ENCODE assay signal across 8 mouse cellular contexts in the genomic region with DNA sequence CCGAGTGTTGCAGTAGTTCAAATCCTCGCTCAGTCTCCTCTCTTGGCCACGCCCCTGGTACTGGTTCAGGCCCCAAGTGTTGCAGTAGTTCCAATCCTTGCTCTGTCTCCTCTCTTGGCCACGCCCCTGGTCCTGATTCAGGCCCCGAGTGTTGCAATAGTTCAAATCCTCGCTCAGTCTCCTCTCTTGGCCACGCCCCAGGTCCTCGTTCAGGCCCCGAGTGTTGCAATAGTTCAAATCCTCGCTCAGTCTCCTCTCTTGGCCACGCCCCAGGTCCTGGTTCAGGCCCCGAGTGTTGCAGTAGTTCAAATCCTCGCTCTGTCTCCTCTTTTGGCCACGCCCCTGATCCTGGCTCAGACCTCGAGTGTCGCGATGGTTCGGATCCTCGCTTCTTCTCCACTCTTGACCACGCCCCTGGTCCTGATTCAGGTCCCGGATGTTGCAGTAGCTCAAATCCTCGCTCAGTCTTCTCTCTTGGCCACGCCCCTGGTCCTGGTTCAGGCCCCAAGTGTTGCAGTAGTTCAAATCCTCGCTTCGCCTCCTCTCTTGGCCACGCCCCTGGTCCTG. TPM values are rescaled to one million over a fixed set of nuclear protein-coding genes. Genes with fewer than 3 reads are reported as not detected.
A peak's percentile ranks its signal among the peaks of the same experiment; 100 is the strongest.
DNase-seq lines count a peak whose midpoint lies in the region; ATAC-seq and TF ChIP-seq lines count a peak whose summit lies in the region.

No protein-coding gene starts in this region.

- intact Hi-C loops in heart, postnatal 36 days (cut with DNase I): no loop called here
- intact Hi-C loops in left cerebral cortex, postnatal 25 days (cut with DNase I): no loop called here
- intact Hi-C loops in left cerebral cortex, adult 2 months (cut with DNase I): no loop called here

- peak overlapping the region; percentile 51 for H3K4me3 ChIP-seq in heart, embryonic 12.5 days
- no peak overlapping the region for H3K4me3 ChIP-seq in embryonic facial prominence, embryonic 12.5 days
- no peak overlapping the region for H3K4me3 ChIP-seq in left cerebral cortex, adult 2 months

- H3K9me3 ChIP-seq in heart, embryonic 12.5 days (replicated peaks): peaks cover 23% of the 10 kb centered on the region
- no peaks in the 10 kb centered on the region for H3K9me3 ChIP-seq in embryonic facial prominence, embryonic 12.5 days

- H3K27ac ChIP-seq in heart, embryonic 12.5 days (ENCODE audit: poor library complexity, severe bottlenecking): no peak overlapping the region
- H3K27ac ChIP-seq in embryonic facial prominence, embryonic 12.5 days: no peak overlapping the region
- H3K27ac ChIP-seq in left cerebral cortex, adult 2 months: no peak overlapping the region

- no peak for TF ChIP-seq CTCF in left cerebral cortex, adult 2 months (IDR thresholded peaks at IDR 0.05)

- peaks cover 18% of the 10 kb centered on the region for H3K27me3 ChIP-seq in heart, embryonic 12.5 days (replicated peaks)
- H3K27me3 ChIP-seq in embryonic facial prominence, embryonic 12.5 days: peaks cover 9% of the 10 kb centered on the region

- no peak for DNase-seq in heart, postnatal 36 days
- peak; percentile 29 for DNase-seq in kidney, postnatal 10 days
- no peak for DNase-seq in left cerebral cortex, adult 9 months (ENCODE audit: low spot score in 2 of 2)
- DNase-seq in left cerebral cortex, postnatal 25 days (ENCODE audit: low spot score in 2 of 2): no peak
- no peak for DNase-seq in left cerebral cortex, adult 2 months (ENCODE audit: extremely low spot score in 1 of 2, low spot score in 2 of 2)

- ATAC-seq in heart, embryonic 12.5 days (ENCODE audit: insufficient number of reproducible peaks, low FRiP score): no peak
- ATAC-seq in embryonic facial prominence, embryonic 12.5 days (ENCODE audit: insufficient number of reproducible peaks, insufficient read depth, low FRiP score, low TSS enrichment): no peak
- ATAC-seq in megakaryocyte progenitor cell, adult 5-6 weeks (replicated peaks; ENCODE audit: poor library complexity): peak; percentile 36

- 0 out of 2 replicates have a peak, but pooled peaks cover 3% of the 10 kb centered on the region for H3K36me3 ChIP-seq in heart, embryonic 12.5 days
- H3K36me3 ChIP-seq in embryonic facial prominence, embryonic 12.5 days: no peaks in the 10 kb centered on the region

- 12% methylated on average over 26 of the region's 26 CpGs for WGBS in heart, embryonic 12.5 days
- 12% methylated on average over 26 of the region's 26 CpGs for WGBS in embryonic facial prominence, embryonic 12.5 days

- peak overlapping the region; percentile 66 for H3K4me2 ChIP-seq in heart, embryonic 12.5 days
- H3K4me2 ChIP-seq in embryonic facial prominence, embryonic 12.5 days (replicated peaks): peak overlapping the region; percentile 46

- no peak overlapping the region for H3K9ac ChIP-seq in heart, embryonic 12.5 days
- H3K9ac ChIP-seq in embryonic facial prominence, embryonic 12.5 days: no peak overlapping the region

- H3K4me1 ChIP-seq in heart, embryonic 12.5 days (replicated peaks): peaks cover 13% of the 10 kb centered on the region; the same call in 1 of the 2 replicates
- no peaks in the 10 kb centered on the region for H3K4me1 ChIP-seq in embryonic facial prominence, embryonic 12.5 days

RNA-seq across cellular contexts. Expression of a gene that starts 1.6 kb away (rescaled TPM):
- 0.38 and 0.44 TPM in 2 replicates for polyA plus RNA-seq in heart, embryonic 12.5 days (2016; fragmentation: Nextera tagmentation; extraction: Ambion mirVana)
- total RNA-seq in heart, postnatal 36 days (2021): under 1 TPM; 0.31 to 0.51 TPM
- 0.37 and 0.60 TPM in 2 replicates for polyA plus RNA-seq in embryonic facial prominence, embryonic 12.5 days (2016; fragmentation: Nextera tagmentation; extraction: Ambion mirVana)
- 1.1 TPM in 1 of 2 replicates, not detected in the other for total RNA-seq in megakaryocyte progenitor cell, adult 5-6 weeks (2015)
- 0.20 and 0.50 TPM in 2 replicates for total RNA-seq in megakaryocyte progenitor cell, adult 5-6 weeks (2017)
- total RNA-seq in left cerebral cortex, postnatal 25 days (2021): under 1 TPM; 0.76 to 0.99 TPM
- 1 to 10 TPM; 1.3 TPM for total RNA-seq in left cerebral cortex, adult 2 months (2021)

RNA-seq across cellular contexts. Expression of a gene that starts 20.0 kb away (rescaled TPM):
- 3.4 and 4.3 TPM in 2 replicates for polyA plus RNA-seq in heart, embryonic 12.5 days (2016; fragmentation: Nextera tagmentation; extraction: Ambion mirVana)
- total RNA-seq in heart, postnatal 36 days (2021): 1 to 10 TPM; 2.8 to 3.2 TPM
- 1.2 and 1.4 TPM in 2 replicates for polyA plus RNA-seq in embryonic facial prominence, embryonic 12.5 days (2016; fragmentation: Nextera tagmentation; extraction: Ambion mirVana)
- 4.2 and 5.8 TPM in 2 replicates for total RNA-seq in megakaryocyte progenitor cell, adult 5-6 weeks (2015)
- total RNA-seq in megakaryocyte progenitor cell, adult 5-6 weeks (2017): 8.0 and 9.3 TPM in 2 replicates
- total RNA-seq in left cerebral cortex, postnatal 25 days (2021): 1 to 10 TPM; 2.2 to 3.2 TPM
- 1 to 10 TPM; 2.9 to 3.3 TPM for total RNA-seq in left cerebral cortex, adult 2 months (2021)

RNA-seq across cellular contexts. Expression of a gene that starts 25.8 kb away (rescaled TPM):
- 99.4 and 104 TPM in 2 replicates for polyA plus RNA-seq in heart, embryonic 12.5 days (2016; fragmentation: Nextera tagmentation; extraction: Ambion mirVana)
- total RNA-seq in heart, postnatal 36 days (2021): 10 to 100 TPM; 69.1 to 73.8 TPM
- 100 and 104 TPM in 2 replicates for polyA plus RNA-seq in embryonic facial prominence, embryonic 12.5 days (2016; fragmentation: Nextera tagmentation; extraction: Ambion mirVana)
- total RNA-seq in megakaryocyte progenitor cell, adult 5-6 weeks (2015): 75.8 and 77.8 TPM in 2 replicates
- total RNA-seq in megakaryocyte progenitor cell, adult 5-6 weeks (2017): 28.2 and 34.1 TPM in 2 replicates
- 10 to 100 TPM; 48.5 to 52.0 TPM for total RNA-seq in left cerebral cortex, postnatal 25 days (2021)
- 10 to 100 TPM; 44.3 to 47.2 TPM for total RNA-seq in left cerebral cortex, adult 2 months (2021)

RNA-seq across cellular contexts. Expression of a gene that starts 31.8 kb away (rescaled TPM):
- polyA plus RNA-seq in heart, embryonic 12.5 days (2016; fragmentation: Nextera tagmentation; extraction: Ambion mirVana): 221 and 225 TPM in 2 replicates
- 100 to 1,000 TPM; 130 to 132 TPM for total RNA-seq in heart, postnatal 36 days (2021)
- 278 and 280 TPM in 2 replicates for polyA plus RNA-seq in embryonic facial prominence, embryonic 12.5 days (2016; fragmentation: Nextera tagmentation; extraction: Ambion mirVana)
- 169 and 191 TPM in 2 replicates for total RNA-seq in megakaryocyte progenitor cell, adult 5-6 weeks (2015)
- total RNA-seq in megakaryocyte progenitor cell, adult 5-6 weeks (2017): 160 and 176 TPM in 2 replicates
- 100 to 1,000 TPM; 137 to 145 TPM for total RNA-seq in left cerebral cortex, postnatal 25 days (2021)
- total RNA-seq in left cerebral cortex, adult 2 months (2021): 100 to 1,000 TPM; 128 to 132 TPM

RNA-seq across cellular contexts. Expression of a gene that starts 36.0 kb away (rescaled TPM):
- 9.2 and 11.7 TPM in 2 replicates for polyA plus RNA-seq in heart, embryonic 12.5 days (2016; fragmentation: Nextera tagmentation; extraction: Ambion mirVana)
- total RNA-seq in heart, postnatal 36 days (2021): 1 to 10 TPM; 1.9 to 2.0 TPM
- polyA plus RNA-seq in embryonic facial prominence, embryonic 12.5 days (2016; fragmentation: Nextera tagmentation; extraction: Ambion mirVana): 1.9 and 2.6 TPM in 2 replicates
- total RNA-seq in megakaryocyte progenitor cell, adult 5-6 weeks (2015): 0.20 TPM in 1 of 2 replicates, not detected in the other
- total RNA-seq in megakaryocyte progenitor cell, adult 5-6 weeks (2017): 1.4 TPM in 1 of 2 replicates, not detected in the other
- not detected for total RNA-seq in left cerebral cortex, postnatal 25 days (2021)
- total RNA-seq in left cerebral cortex, adult 2 months (2021): under 1 TPM in 1 of 2 experiments, not detected in 1; 0.32 TPM
